Mouse (Mus musculus) left cerebral cortex, adult 2 months (tissue): ENCODE data around the gene Lrrc74b. TPM values are rescaled to one million over a fixed set of nuclear protein-coding genes. Genes with fewer than 3 reads are reported as not detected.
A peak's percentile ranks its signal among the peaks of the same experiment; 100 is the strongest.

Experiments
- DNase-seq, 2 experiments: peaks; one replicate each; pipeline ENCODE4 v3.0.0; 2021 to 2022; ENCODE audit warnings: low spot score in 2 of 2, mixed read lengths in 1 of 2; ENCODE audit errors: extremely low spot score in 1 of 2
- H3K27ac ChIP-seq: fragments of 200-600 bp; 2 replicates; pipeline ENCODE4 v1.8.1; 2022
- H3K4me3 ChIP-seq: fragments of 200-600 bp; 2 replicates; pipeline ENCODE4 v1.8.1; 2022
- CTCF ChIP-seq: fragments of 200-600 bp; IDR thresholded peaks from 2 replicates; pipeline ENCODE4 v1.8.1; 2022; ENCODE audit warnings: antibody characterized with exemption, mild to moderate bottlenecking, moderate library complexity
- intact Hi-C: fragments of 180-260 bp; cut with DNase I; formaldehyde crosslinking; loops from one replicate; pipeline ENCODE4 v1.15.1; 2025
- long read RNA-seq, 2 experiments: library from polyadenylated mRNA; stranded (forward); transcript quantifications; one replicate each; pipeline ENCODE4 v2.0.0; 2021; ENCODE audit warnings: borderline mapping rate in 2 of 2
- total RNA-seq, 2 experiments: library from RNA; stranded (reverse); gene quantifications; 2 replicates each; pipeline ENCODE4 v1.2.3; 2021

The Lrrc74b gene
- total RNA-seq = 1 to 10 TPM in 1 of 2 experiments, under 1 TPM in 1; 0.68 to 1.1 TPM
- long read RNA-seq, experiment 1 = 0 reads
- long read RNA-seq, experiment 2 = 0 reads

DNA sequence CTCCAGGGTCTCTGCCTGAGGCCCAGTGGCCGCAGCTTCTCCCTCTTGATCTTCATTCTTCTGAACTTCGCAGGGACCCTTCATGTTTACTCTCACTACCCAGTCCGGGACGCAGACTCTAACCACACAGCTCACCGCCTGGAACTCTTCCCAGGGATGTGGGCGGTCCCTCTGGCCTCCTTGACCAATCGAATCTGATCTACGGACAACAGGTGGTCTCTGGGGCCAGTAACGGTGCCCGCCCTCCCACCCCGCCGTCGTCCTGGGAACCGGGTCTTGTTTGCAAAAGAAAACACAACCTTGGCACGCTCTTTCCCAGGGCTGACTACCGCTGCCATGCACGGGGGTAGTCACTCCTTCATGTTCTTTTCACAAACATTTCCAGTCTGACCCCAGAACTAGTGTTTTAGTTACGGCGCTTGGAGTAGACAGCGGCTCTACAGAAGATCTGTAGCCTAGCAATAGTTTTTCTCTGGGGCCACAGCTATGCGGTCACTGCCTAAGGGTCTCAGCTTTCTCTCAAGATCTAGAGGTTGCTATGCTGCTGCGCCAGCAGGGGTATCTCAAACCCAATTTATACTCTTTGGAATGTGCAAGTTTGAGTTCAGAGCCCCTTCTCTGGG, at the start of gene Lrrc74b:
Gene Lrrc74b (minus strand): TSS at position 120 of the 623 bp plus-strand sequence.
- no peak for TF ChIP-seq CTCF
- DNase-seq = no peak
- intact Hi-C loops = no loop called here
- H3K27ac ChIP-seq = peak within 1 kb of the TSS; percentile 60
- peak within 1 kb of the TSS; percentile 21 for H3K4me3 ChIP-seq

DNA sequence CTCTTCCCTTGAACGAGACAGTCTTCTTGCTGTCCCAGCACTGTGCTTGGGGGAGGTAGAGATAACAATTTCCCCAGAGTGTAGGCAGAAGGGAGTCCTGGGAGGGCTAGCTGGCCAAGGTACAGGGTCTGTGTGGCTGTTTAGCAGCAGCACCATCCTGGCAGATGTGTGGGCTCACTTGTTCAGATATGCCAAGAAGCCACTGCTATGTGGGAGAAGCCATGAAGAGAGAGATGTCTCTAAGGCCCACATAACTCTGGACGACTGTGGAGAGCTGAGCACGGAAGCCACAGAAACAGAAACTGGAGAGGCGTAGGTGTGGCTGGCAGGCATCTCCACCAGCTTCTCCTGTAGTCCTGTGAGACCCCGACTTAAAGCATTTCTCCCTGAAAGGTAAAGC, 44.6 kb upstream of the Lrrc74b start:
- H3K27ac ChIP-seq = no peak overlapping the region
- TF ChIP-seq CTCF = no peak
- no peak overlapping the region for H3K4me3 ChIP-seq
- DNase-seq = peak in 1 of 2 experiments; percentile 18
- intact Hi-C loops = no loop called here

DNA sequence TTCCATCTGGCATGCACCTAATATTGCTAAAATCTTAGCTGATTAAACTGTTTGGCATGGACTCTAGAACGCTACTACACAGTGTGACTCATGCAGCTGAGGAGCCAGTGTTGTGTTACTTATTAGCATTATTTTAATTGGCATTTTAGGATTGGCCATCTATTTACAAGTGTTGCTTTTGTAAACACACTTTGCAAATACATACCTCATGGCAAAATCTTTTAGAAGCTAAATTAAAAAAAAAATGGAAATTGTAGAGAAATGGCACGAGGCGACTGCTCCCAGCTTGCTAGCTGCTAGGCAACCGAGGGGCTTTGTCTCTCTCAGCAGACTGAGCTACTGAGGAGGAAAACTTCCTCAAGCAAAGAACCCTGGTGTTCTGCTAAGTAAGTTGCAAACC, 43.9 kb upstream of the Lrrc74b start:
- TF ChIP-seq CTCF = no peak
- no peak for DNase-seq
- H3K4me3 ChIP-seq = no peak overlapping the region
- intact Hi-C loops = no loop called here
- no peak overlapping the region for H3K27ac ChIP-seq

DNA sequence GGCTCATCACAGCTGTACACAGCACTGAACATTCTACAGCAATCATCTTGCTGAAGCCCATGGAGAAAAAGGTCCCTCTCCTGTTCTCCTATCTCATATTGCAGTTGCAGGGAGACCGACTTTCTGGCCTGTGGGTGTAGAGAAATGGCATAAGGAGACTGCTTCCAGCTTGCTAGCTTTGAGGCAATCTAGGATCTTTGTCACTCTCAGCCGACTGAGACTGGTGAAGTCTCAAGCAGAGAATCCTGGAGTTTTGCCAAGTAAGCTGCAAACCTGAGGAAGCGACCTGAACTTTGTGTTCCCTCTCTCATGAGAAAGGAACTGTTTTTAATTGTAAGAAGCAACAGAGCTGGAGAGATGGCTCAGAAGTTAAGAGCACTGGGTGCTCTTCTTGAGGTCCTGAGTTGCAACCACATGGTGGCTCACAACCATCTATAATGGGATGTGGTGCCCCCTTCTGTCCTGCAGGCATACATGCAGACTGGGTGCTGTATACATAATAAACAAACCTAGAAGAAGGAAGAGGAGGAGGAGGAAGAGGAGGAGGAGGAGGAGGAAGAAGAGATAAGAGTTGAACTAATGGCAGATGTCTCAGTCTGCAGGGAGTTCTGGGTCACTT, 40.0 kb upstream of the Lrrc74b start:
- DNase-seq = no peak
- Histone ChIP-seq H3K4me3 (no peak overlapping the region), H3K27ac (no peak overlapping the region)
- TF ChIP-seq CTCF = peak; percentile 23
- intact Hi-C loops = no loop called here

DNA sequence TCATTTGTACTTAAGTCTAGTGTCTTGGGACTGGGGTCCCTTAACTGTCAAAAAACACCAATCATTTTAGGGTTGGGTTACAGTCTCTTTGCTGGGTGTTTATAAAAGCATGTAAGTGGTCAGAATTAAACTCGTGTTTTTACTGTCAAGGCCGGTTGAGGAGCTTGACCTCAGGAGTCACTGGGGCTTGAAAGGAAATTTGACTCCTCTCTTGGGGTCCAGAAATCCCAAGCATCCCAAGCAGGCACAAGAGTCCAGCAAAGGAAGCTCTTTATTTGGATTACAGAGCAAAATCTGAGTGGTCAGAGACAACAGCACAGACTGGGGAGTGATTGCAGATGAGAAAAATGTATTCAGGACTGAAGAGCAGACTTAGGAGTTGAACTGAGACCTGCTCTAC, 29.7 kb upstream of the Lrrc74b start:
- no peak for TF ChIP-seq CTCF
- Histone ChIP-seq H3K27ac (no peak overlapping the region), H3K4me3 (no peak overlapping the region)
- intact Hi-C loops = no loop called here
- no peak for DNase-seq

DNA sequence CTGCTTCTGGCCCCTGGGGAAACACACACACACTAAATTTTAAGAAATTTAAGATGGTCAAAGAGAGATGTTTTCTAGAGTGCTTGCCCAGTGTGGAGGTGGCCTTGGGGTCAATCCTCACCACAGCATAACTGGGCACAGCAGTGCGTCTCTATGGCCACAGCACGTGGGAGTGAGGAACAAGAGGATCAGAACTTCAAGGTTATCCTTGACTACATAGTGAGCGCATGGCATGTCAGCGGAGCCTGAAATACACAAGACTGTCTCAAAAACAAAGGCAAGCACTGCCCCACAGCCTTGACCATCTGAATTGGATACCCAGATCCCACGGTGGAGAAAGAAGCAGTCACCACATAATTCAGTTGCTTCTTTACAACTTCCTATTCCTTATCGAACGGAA, 23.5 kb upstream of the Lrrc74b start:
- no peak for TF ChIP-seq CTCF
- intact Hi-C loops = no loop called here
- DNase-seq = no peak
- Histone ChIP-seq H3K4me3 (no peak overlapping the region), H3K27ac (no peak overlapping the region)

DNA sequence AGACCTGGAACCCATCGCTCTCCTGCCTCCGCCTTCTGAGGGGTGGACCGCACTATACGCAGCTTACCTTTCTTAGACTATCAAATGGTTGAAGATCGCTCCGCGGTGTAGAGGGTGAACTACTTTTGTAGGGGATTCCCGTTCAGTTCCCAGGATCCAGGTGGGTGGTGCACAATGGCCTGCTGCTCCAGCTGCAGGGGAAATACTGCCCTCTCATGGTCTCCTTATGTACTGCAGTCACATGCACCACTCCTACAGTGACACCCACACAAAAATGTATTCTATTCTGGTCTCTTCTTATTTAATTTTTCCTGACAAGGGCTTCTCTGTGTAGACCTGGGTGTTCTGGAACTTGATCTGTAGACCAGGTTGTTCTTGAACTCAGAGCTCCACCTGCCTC, 22.0 kb upstream of the Lrrc74b start, which contains the start of gene Slc7a4:
Gene Slc7a4 (minus strand): TSS at position 151 of the 400 bp plus-strand sequence.
- no peak within 1 kb of the TSS for H3K4me3 ChIP-seq
- intact Hi-C loops = no loop called here
- H3K27ac ChIP-seq = no peak within 1 kb of the TSS
- TF ChIP-seq CTCF = peak; percentile 50
- no peak for DNase-seq

DNA sequence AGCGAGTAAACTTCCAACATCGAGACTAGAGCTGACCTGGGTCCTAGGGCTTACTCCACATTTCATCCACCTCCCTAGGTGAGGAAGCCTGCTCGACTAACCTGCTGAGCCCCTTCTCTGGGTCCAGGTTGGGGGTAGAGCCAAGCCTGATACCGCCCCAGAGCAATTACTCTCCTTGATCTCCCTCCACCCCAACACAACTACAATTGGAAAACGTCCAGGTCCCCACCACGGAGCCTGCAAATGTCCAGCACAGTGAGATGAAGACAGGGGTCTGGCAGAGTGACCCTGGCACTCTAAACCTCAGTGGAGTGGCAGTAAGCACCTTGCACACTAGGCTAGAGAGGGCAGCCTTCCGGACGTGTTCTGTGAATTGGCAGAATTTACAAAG, 15.8 kb upstream of the Lrrc74b start:
- Histone ChIP-seq H3K4me3 (peak overlapping the region; percentile 71), H3K27ac (peak overlapping the region; percentile 79)
- no peak for DNase-seq
- intact Hi-C loops = loop anchor here (1.0 kb wide), 1 partner anchor 13 kb away; no protein-coding TSS in a partner anchor
- no peak for TF ChIP-seq CTCF

DNA sequence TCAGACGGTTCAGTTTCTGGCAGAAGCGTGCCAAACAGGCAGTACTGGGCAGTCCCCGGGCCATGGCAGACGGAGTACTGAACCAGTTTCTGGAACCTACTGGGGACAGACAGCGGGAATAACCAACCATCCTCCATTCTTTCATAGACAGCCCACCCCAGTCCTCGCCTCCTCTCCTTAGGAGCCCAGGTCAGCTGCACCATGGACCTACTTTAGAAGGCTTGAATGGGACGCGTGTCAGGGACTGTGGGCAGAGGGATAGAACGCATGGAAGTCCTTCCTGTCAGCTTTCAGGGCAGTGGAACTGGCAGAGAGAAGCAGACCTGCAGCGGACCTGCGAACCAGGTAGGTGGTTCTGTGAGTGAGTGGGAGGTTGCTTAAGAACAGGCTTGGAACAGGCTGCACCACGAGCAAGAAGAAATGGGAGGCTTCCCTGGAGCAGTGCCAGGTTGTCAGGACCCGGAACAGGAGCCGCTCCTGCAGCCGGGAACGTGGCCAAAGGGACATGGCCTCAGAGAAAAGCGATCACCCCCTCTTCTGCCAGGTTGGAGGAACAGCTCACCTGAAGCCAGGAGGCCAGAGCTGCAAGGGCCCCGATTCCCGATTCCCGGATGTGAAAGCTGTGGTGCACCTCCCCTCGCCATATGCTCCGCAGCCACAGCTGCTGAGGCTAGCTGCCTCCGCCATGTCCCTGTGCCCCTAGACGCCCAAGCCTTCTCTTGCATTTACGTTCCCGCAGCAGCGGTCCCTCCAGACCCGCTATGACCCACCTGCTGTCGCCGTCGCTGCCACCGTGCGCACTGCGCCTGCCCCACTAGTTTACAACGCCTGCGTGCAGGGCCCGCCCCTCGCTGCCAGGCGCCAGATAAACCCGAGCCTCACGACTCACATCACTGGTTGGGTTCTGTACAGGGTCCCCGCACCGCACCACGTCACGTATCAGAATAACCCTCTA, 15.1 kb upstream of the Lrrc74b start:
- Histone ChIP-seq H3K27ac (peak overlapping the region; percentile 79), H3K4me3 (peak overlapping the region; percentile 71)
- no peak for TF ChIP-seq CTCF
- peak; percentile 79 for DNase-seq
- intact Hi-C loops = loop anchor here (1.0 kb wide), 1 partner anchor 12 kb away; no protein-coding TSS in a partner anchor

DNA sequence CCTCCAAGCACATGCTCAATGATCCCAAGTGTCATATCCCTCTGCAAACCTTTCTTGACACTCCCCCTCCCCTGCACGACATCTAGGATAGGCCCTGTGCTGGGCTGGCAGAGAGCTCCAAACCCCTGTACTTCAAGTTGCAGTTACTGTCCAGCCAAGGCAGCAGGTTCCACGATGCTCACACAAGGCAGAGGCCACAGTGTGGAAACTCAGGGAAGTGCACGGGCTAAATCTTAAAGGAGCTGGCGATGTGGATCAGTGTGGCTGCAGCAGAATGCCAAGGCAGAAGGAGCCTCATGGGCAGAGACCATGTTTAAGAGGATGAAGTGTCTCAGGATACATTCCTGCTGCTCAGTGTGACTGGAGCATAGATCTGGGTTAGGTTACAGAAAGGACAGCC, 5.1 kb upstream of the Lrrc74b start:
- Histone ChIP-seq H3K4me3 (no peak overlapping the region), H3K27ac (no peak overlapping the region)
- no peak; the same call in 1 of the 2 replicates for TF ChIP-seq CTCF
- DNase-seq = no peak
- intact Hi-C loops = no loop called here

DNA sequence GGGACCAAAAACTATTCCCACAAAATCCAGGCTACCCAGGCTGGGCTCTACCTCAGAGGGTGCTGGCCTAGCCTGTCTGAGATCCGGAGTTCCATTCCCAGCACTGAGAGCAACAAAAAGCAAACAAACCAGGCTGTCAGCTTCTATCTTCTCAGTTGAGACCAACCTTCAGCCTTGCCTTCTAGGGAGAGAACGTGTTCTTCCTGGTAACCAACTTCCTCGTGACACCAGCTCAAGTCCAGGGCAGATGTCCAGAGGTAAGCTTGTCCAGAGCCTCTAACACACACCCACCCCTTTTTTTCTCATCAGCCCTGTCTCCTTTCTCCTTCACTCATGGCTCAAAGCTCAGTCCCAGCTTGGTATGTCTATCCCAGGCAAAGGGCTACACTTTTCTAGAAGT, 3.7 kb upstream of the Lrrc74b start:
- peak overlapping the region; percentile 63; the same call in 1 of the 2 replicates for H3K27ac ChIP-seq
- TF ChIP-seq CTCF = no peak

More for the DNA sequence above, 3.7 kb upstream of the Lrrc74b start:
- DNase-seq = no peak
- H3K4me3 ChIP-seq = no peak overlapping the region
- intact Hi-C loops = loop anchor here (1.0 kb wide), 1 partner anchor 12 kb away; no protein-coding TSS in a partner anchor
